Mouse (Mus musculus): Measurements from ENCODE around the gene Pnp2.
"Not testable (repeated sequence)": the region's sequence is repeated elsewhere in the genome, so short reads cannot be mapped to it uniquely, and the experiment has no call there.

The Pnp2 gene

GRCm38 (mm10) chr14:50955942-50956508, at the start of gene Pnp2:
Gene Pnp2 (plus strand): TSS chr14:50955992.
- peak; percentile 58 for DNase-seq (ENCODE audit: low spot score)

DNA sequence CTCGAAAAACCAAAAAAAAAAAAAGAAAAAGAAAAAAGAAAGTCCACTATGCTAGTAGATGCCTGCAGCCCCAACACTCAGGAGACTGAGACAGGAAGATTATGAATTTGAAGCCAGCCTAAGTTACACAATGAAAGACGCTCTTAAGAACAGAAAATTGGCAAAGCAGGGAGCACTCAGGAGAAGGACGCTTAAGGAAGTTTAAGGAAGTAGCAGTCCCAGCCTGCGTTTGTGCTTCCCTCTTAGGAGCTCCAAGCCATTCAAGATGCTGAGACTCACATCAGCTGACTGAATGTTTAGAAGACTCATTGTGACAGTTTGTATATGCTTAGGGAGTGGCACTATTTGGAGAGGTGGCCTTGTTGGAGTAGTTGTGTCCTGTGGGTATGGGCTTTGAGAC, 47.7 kb upstream of the Pnp2 start:
- no peak for DNase-seq (ENCODE audit: low spot score)

GRCm38 (mm10) chr14:50911356-50911755, 44.4 kb upstream of the Pnp2 start:
- DNase-seq (ENCODE audit: low spot score) = no peak

DNA sequence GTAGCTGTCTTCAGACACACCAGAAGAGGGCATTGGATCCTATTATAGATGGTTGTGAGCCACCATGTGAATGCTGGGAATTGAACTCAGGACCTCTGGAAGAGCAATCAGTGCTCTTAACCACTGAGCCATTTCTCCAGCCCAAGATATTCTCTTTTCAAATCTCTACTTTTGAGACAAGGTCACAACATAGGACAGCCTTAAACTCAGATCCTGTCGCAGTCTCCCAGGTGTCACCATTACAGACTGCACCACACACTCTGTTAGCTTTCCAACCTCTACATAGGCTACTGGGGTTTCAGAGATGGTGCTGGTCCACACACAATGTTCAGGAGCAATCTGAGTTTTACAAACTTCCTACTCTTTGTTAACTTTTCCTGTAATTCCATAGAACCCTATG, 32.4 kb upstream of the Pnp2 start:
- not testable (repeated sequence) for DNase-seq (ENCODE audit: low spot score)

GRCm38 (mm10) chr14:50924281-50925064, 31.3 kb upstream of the Pnp2 start, which contains the start of the genes Osgep and Apex1:
Gene Osgep (minus strand): TSS chr14:50924893.
Gene Apex1 (plus strand): TSS chr14:50924968.
- DNase-seq (ENCODE audit: low spot score) = peak; percentile 97

DNA sequence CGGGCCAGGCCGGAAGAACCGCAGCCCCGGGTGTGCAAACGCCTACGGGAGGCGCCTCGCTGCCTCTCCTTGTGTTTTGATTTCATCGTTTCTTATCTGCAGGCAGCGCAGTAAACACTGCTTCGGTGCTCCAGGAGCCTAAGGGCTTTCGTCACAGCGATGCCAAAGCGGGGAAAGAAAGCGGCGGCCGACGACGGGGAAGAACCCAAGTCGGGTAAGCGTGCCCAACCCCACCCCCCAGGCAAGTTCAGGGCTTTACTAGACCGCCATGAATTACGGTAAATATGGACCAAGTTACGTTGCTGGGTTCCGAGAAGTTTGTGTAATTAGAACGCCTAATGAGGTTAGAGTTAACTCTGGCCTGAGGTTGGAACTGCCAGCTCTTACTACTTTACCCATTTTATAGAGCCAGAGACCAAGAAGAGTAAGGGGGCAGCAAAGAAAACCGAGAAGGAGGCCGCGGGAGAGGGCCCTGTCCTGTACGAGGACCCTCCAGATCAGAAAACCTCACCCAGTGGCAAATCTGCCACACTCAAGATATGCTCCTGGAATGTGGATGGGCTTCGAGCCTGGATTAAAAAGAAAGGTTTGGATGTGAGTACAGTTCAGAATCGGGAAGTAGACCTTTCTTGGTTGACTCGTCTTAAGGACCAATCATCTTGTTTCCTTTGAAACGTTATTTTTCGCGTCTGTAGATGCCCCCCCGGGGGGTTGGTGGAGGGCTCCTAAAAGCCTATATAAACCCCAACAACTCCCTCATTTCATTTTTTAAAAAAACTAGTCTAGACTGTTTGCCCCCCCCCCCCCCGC, 30.5 kb upstream of the Pnp2 start:
- no peak for DNase-seq (ENCODE audit: low spot score)

GRCm38 (mm10) chr14:50927366-50927765, 28.4 kb upstream of the Pnp2 start:
- DNase-seq (ENCODE audit: low spot score) = no peak

- DNase-seq (ENCODE audit: low spot score) = no peak
These were observed 25.8 kb upstream of the Pnp2 start for GRCm38 (mm10) chr14:50929951-50930350.

- peak; percentile 70 for DNase-seq (ENCODE audit: low spot score)
These were observed 25.4 kb upstream of the Pnp2 start for GRCm38 (mm10) chr14:50930377-50930753.

DNA sequence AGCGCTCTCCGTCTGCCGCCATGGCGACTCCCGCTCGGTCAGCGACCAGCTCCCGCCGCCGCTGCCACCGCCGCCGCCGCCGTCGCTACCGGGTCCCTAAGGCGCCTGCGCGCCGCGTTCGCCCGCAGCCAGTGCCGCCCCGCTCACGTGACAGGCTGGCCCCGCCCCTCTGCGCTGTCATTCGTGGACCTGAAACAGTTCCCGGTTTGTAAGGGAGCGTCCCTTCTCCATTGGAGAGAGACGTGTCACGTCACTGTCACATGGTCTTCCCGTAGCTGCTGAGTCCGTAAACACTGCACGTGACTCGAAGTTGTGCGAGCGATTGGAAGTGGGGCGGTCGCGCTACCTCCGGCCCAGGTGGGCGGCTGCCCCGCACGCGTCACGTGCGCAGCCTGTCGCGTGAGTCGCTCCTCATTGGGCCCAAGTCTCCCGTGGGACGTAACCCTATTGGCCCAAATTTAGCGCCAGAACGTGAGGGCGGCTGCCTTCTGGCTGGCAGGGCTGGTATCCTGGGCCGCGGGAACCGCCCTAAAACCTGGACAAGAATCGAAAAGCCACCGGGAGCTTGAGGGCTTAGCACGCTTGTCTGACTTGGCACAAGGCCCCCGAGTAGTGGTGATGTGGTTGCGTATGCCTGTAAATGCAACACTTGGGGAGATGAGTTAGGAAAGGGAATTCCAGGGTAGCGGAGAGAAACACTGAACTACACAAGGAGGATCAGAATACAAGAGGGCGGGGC, 24.9 kb upstream of the Pnp2 start, which contains the start of the genes Pip4p1 and Pnp:
Pip4p1 (minus strand) TSS at position 103 of the 739 bp plus-strand sequence.
Pnp (plus strand) TSS at position 329 of the 739 bp plus-strand sequence.
- peak; percentile 99 for DNase-seq (ENCODE audit: low spot score)

GRCm38 (mm10) chr14:50931493-50932020, 24.2 kb upstream of the Pnp2 start:
- DNase-seq (ENCODE audit: low spot score) = no peak

DNA sequence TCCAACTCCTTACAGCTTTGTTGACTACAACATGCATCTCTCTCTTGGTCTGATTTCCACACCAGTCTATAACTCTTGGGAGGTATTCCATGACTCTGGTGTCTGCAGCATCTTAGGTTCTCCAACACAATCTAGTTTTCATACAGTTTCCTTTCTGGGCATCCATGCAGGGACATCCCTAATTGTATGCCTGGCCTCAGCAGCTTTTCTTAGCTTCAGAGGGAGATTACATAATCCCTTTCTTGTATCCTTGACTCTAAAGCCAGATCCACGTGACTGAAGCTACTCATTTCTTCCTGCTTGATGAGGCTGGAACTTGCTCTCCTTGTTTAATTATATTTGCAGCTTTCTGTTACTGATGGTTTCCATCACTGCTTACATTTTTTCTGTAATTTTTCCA, 19.1 kb upstream of the Pnp2 start:
- no peak for DNase-seq (ENCODE audit: low spot score)

- no peak for DNase-seq (ENCODE audit: low spot score)
These were observed 17.5 kb upstream of the Pnp2 start for GRCm38 (mm10) chr14:50938119-50938908.

- DNase-seq (ENCODE audit: low spot score) = no peak
These were observed 16.9 kb upstream of the Pnp2 start for GRCm38 (mm10) chr14:50938940-50939339.

DNA sequence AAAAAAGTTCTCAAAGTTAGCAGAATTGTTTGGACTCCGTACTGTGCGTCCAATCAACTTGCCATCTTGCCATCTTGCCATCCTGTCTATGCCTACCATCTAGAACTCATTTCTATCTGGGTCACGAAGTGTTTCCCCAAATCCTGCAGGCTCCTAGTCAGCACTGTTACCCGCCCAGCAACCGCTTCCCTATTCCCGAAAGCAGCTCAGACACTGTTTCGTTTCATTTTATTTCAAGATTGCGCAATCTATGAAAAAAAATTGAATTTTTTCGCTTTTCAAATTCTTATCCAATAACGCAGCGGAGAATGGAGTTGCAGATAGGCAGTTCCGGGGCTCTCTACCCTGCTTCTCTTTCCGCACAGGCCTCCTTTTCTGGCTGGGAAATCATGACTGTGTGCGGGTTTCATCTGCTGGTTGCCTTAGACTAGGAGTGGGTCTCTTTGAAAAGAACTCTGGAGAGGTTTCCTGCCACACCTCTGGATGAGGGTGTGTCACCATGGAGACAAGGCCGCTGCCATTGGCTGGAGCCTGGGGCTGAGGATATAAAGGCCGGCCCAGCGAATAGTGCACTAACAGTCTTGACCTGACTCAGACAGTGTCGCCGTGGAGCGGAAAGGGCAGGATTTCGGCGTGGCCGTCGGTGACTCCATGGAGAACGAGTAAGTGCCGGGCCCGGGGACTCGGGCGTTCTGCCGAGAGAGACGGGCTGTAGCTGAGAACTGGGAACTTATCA, 11.7 kb upstream of the Pnp2 start, which contains the start of gene Gm49342:
Gm49342 (plus strand) TSS at position 586 of the 736 bp plus-strand sequence.
- peak; percentile 97 for DNase-seq (ENCODE audit: low spot score)

DNA sequence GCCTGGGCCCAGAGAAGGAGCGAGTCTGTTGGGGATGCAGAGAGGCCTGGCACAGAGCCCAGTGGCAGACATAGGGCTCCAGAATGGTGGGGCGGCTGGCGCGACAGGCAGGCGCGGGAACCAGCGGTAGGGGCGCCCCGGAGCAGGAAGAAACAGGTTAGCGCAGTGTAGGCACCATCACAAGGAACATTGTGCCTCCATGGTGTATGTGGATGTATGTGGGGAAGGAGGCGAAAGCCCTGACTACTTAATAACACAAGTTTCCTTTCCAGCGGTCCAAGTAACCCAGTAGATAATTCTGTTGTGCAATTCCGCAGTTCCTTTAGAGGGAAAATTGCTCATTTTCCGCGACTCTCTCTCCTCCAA, 11.1 kb upstream of the Pnp2 start:
- DNase-seq (ENCODE audit: low spot score) = not testable (repeated sequence)

DNA sequence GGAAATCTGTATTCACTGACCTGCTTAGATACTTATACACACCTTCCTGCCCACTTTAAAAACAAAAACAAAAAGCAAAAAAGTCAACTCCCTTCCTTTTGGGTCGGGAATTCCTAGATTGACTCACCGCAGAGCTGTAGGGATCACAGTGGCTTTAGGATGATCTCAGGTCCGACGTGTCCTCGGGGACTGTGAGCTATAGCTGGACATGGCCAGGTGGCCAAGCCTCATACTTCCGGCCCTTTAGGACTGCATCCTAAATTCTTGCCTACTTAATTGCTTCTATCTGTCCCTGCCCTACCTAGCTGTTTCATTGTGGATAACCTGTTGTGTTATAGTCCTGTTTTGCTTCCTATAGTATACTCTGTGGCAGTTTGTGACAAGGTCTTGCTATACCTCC, 10.7 kb upstream of the Pnp2 start:
- not testable (repeated sequence) for DNase-seq (ENCODE audit: low spot score)

- not testable (repeated sequence) for DNase-seq (ENCODE audit: low spot score)
These were observed 10.3 kb upstream of the Pnp2 start for GRCm38 (mm10) chr14:50945526-50945925.

DNA sequence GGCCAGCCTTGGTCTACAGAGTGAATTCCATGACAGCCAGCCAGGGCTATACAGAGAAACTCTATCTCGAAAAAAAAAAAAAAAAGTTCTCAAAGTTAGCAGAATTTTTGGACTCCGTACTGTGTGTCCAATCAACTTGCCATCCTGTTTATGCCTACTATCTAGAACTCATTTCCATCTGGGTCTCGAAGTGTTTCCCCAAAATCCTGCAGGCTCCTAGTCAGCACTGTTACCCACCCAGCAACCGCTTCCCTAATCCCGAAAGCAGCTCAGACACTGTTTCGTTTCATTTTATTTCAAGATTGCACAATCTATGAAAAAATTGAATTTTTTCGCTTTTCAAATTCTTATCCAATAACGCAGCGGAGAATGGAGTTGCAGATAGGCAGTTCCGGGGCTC, 305 bp upstream of the Pnp2 start:
- no peak for DNase-seq (ENCODE audit: low spot score)

DNA sequence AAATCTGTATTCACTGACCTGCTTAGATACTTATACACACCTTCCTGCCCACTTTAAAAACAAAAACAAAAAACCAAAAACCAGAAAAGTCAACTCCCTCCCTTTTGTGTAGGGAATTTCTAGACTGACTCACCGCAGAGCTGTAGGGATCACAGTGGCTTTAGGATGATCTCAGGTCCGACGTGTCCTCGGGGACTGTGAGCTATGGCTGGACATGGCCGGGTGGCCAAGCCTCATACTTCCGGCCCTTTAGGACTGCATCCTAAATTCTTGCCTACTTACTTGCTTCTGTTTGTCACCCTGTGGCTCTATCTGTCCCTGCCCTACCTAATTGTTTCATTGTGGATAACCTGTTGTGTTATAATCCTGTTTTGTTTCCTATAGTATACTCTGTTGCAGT, 932 bp downstream of the Pnp2 start:
- not testable (repeated sequence) for DNase-seq (ENCODE audit: low spot score)
